In the genomic region with DNA sequence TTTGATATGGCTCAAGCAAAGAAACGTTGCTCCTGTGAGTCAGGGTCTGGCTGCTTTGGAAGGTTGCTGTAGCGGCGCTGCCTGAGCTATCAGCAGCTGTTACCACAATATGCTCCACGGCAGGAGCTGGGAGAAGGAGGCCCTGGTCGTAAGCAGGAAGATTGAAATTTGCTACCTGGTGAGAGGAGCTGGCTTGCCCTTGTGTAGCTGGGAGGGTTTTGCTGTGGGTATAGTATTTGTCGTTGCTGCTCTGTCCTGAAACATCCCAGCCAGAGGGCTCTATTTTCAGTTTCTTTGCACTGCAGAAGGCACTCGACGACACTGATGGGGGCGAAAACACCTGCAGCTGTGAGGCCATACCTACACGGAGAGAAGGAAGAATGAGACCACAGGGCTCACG, we compare ENCODE assay signal across 16 mouse cellular contexts. TPM values are rescaled to one million over a fixed set of nuclear protein-coding genes. Genes with fewer than 3 reads are reported as not detected.
DNase-seq lines count a peak whose midpoint lies in the region; ATAC-seq and TF ChIP-seq lines count a peak whose summit lies in the region.
"Had no signal": no experiment of that assay in that cellular context is flagged by ENCODE, and none has a peak within 500 bp of the region (broad histone marks: within the 10 kb centered on the region; RNA-seq: fewer than 3 reads in every experiment).

No protein-coding gene starts in this region.

- no peak for TF ChIP-seq POLR2A in kidney, adult 2 months (IDR thresholded peaks at IDR 0.05; ENCODE audit: low read depth, low read length)

- ATAC-seq in heart, embryonic 16.5 days (replicated peaks; ENCODE audit: extremely low read depth, insufficient read depth, low FRiP score): no peak; the same call in 1 of the 2 replicates

- no peak overlapping the region for H3K9ac ChIP-seq in heart, embryonic 16.5 days (ENCODE audit: low read length)
- H3K9ac ChIP-seq: hindbrain, embryonic 15.5 days; kidney, embryonic 15.5 days; limb, embryonic 15.5 days had no signal

- no peak for TF ChIP-seq CTCF in kidney, adult 2 months (conservative IDR thresholded peaks at IDR 0.05; ENCODE audit: insufficient read depth, insufficient read length, low read depth, low read length)
- TF ChIP-seq CTCF in left cerebral cortex, adult 2 months (IDR thresholded peaks at IDR 0.05): no peak

- no peaks in the 10 kb centered on the region for H3K27me3 ChIP-seq in heart, embryonic 16.5 days (ENCODE audit: control insufficient read depth, insufficient read depth, low read length)
- no peaks in the 10 kb centered on the region for H3K27me3 ChIP-seq in splenic B cell, adult 2 months (ENCODE audit: control insufficient read depth, insufficient read depth, low read length, poor library complexity, severe bottlenecking)
- H3K27me3 ChIP-seq in kidney, adult 2 months (replicated peaks; ENCODE audit: control insufficient read depth, insufficient read depth, low read length): no peaks in the 10 kb centered on the region
- H3K27me3 ChIP-seq: hindbrain, embryonic 15.5 days; kidney, embryonic 15.5 days; limb, embryonic 15.5 days had no signal

- WGBS in heart, embryonic 16.5 days: 73% methylated on average over 11 of the region's 11 CpGs
- 81% methylated on average over 11 of the region's 11 CpGs for WGBS in kidney, adult 2 months

- peaks cover 8% of the 10 kb centered on the region for H3K36me3 ChIP-seq in heart, embryonic 16.5 days (ENCODE audit: control insufficient read depth, insufficient read depth)
- H3K36me3 ChIP-seq in splenic B cell, adult 2 months (ENCODE audit: control insufficient read depth, insufficient read depth, low read length, poor library complexity, severe bottlenecking): 0 out of 2 replicates have a peak, but pooled peaks cover 1% of the 10 kb centered on the region
- H3K36me3 ChIP-seq in kidney, adult 2 months (ENCODE audit: control insufficient read depth, insufficient read depth, low read length): no peaks in the 10 kb centered on the region; the same call in 1 of the 2 replicates

- no peak overlapping the region for H3K4me3 ChIP-seq in heart, embryonic 16.5 days (ENCODE audit: low read length)
- no peak overlapping the region for H3K4me3 ChIP-seq in kidney, adult 2 months (ENCODE audit: insufficient read depth, low read depth, low read length)
- no peak overlapping the region for H3K4me3 ChIP-seq in left cerebral cortex, adult 2 months
- H3K4me3 ChIP-seq: embryonic facial prominence, embryonic 10.5 days; hindbrain, embryonic 15.5 days; kidney, embryonic 15.5 days; limb, embryonic 15.5 days had no signal

- no peak for DNase-seq in heart, postnatal 25 days (ENCODE audit: low spot score)
- DNase-seq in brain, adult 2 months (ENCODE audit: low read depth, low spot score): peak; percentile 95
- peak; percentile 81 for DNase-seq in cerebellum, adult 9-10 months
- DNase-seq in splenic B cell, adult 2 months (ENCODE audit: low read depth, low spot score): peak; percentile 41
- no peak for DNase-seq in kidney, adult 2 months
- DNase-seq in left cerebral cortex, adult 2 months (ENCODE audit: extremely low spot score in 1 of 2, low spot score in 2 of 2): no peak
- no peak for DNase-seq in gastrocnemius, postnatal 25 days
- DNase-seq: lung, adult 2 months had no signal

- no peak overlapping the region for H3K4me2 ChIP-seq in heart, embryonic 16.5 days (ENCODE audit: low read depth, low read length)
- H3K4me2 ChIP-seq: heart, embryonic 11.5 days; hindbrain, embryonic 15.5 days; kidney, embryonic 15.5 days; limb, embryonic 15.5 days had no signal

- H3K4me1 ChIP-seq in heart, embryonic 16.5 days (ENCODE audit: control insufficient read depth, insufficient read depth, low read length): peaks cover 20% of the 10 kb centered on the region
- H3K4me1 ChIP-seq in kidney, adult 2 months (ENCODE audit: control insufficient read depth, insufficient read depth, low read length): peaks cover 21% of the 10 kb centered on the region
- H3K4me1 ChIP-seq: embryonic facial prominence, embryonic 10.5 days had no signal

- intact Hi-C loops in heart, postnatal 25 days (cut with DNase I): no loop called here
- intact Hi-C loops in left cerebral cortex, adult 2 months (cut with DNase I): no loop called here

- H3K27ac ChIP-seq in heart, embryonic 16.5 days (ENCODE audit: low read length): peak overlapping the region; percentile 63
- no peak overlapping the region for H3K27ac ChIP-seq in kidney, adult 2 months (ENCODE audit: insufficient read depth, low read depth, low read length)
- H3K27ac ChIP-seq in left cerebral cortex, adult 2 months: no peak overlapping the region
- H3K27ac ChIP-seq: embryonic facial prominence, embryonic 10.5 days; hindbrain, embryonic 15.5 days; kidney, embryonic 15.5 days; limb, embryonic 15.5 days had no signal

- H3K9me3 ChIP-seq in heart, embryonic 16.5 days (replicated peaks; ENCODE audit: control insufficient read depth, low read length): no peaks in the 10 kb centered on the region
- H3K9me3 ChIP-seq: embryonic facial prominence, embryonic 10.5 days; hindbrain, embryonic 15.5 days; kidney, embryonic 15.5 days; limb, embryonic 15.5 days had no signal

RNA-seq across cellular contexts. Expression of a gene that starts 13.4 kb away (rescaled TPM):
- 10.8 and 11.6 TPM in 2 replicates for polyA plus RNA-seq in heart, embryonic 16.5 days (2015; fragmentation: Nextera tagmentation; extraction: Ambion mirVana)
- 100 to 1,000 TPM in 1 of 2 experiments, 10 to 100 TPM in 1; 90.0 to 101 TPM for total RNA-seq in heart, postnatal 25 days (2021)
- 58.1 and 62.3 TPM in 2 replicates for polyA plus RNA-seq in kidney, adult 2 months (2012; rRNA removed)
- total RNA-seq in left cerebral cortex, adult 2 months (2021): 100 to 1,000 TPM; 124 to 128 TPM
- total RNA-seq in gastrocnemius, postnatal 25 days (2021): 10 to 100 TPM; 53.5 to 56.8 TPM

RNA-seq across cellular contexts. Expression of a gene that starts 31.3 kb away (rescaled TPM):
- polyA plus RNA-seq in heart, embryonic 16.5 days (2015; fragmentation: Nextera tagmentation; extraction: Ambion mirVana): 17.1 and 18.7 TPM in 2 replicates
- total RNA-seq in heart, postnatal 25 days (2021): 1 to 10 TPM; 7.3 to 8.6 TPM
- 8.9 and 12.5 TPM in 2 replicates for polyA plus RNA-seq in kidney, adult 2 months (2012; rRNA removed)
- total RNA-seq in left cerebral cortex, adult 2 months (2021): 1 to 10 TPM; 7.7 to 8.2 TPM
- total RNA-seq in gastrocnemius, postnatal 25 days (2021): 1 to 10 TPM; 2.8 to 5.0 TPM

RNA-seq across cellular contexts. Expression of a gene that starts 31.4 kb away (rescaled TPM):
- polyA plus RNA-seq in heart, embryonic 16.5 days (2015; fragmentation: Nextera tagmentation; extraction: Ambion mirVana): 16.2 and 17.2 TPM in 2 replicates
- total RNA-seq in heart, postnatal 25 days (2021): 10 to 100 TPM; 11.7 to 14.9 TPM
- polyA plus RNA-seq in kidney, adult 2 months (2012; rRNA removed): 13.8 and 15.7 TPM in 2 replicates
- total RNA-seq in left cerebral cortex, adult 2 months (2021): 10 to 100 TPM; 14.8 to 15.8 TPM
- total RNA-seq in gastrocnemius, postnatal 25 days (2021): 10 to 100 TPM in 1 of 2 experiments, 1 to 10 TPM in 1; 7.0 to 11.5 TPM

RNA-seq across cellular contexts. Expression of a gene that starts 31.4 kb away (rescaled TPM):
- polyA plus RNA-seq in heart, embryonic 16.5 days (2015; fragmentation: Nextera tagmentation; extraction: Ambion mirVana): 0.30 and 0.32 TPM in 2 replicates
- not detected for total RNA-seq in heart, postnatal 25 days (2021)
- polyA plus RNA-seq in kidney, adult 2 months (2012; rRNA removed): 0.14 TPM in 2 replicates
- total RNA-seq in left cerebral cortex, adult 2 months (2021): under 1 TPM; 0.27 to 0.87 TPM
- under 1 TPM; 0.29 to 0.43 TPM for total RNA-seq in gastrocnemius, postnatal 25 days (2021)
- polyA plus RNA-seq: embryonic facial prominence, embryonic 10.5 days; lung, adult 2 months had no signal

RNA-seq across cellular contexts. Expression of a gene that starts 38.8 kb away (rescaled TPM):
- polyA plus RNA-seq in heart, embryonic 16.5 days (2015; fragmentation: Nextera tagmentation; extraction: Ambion mirVana): not detected in 2 replicates
- total RNA-seq in heart, postnatal 25 days (2021): not detected
- not detected in 2 replicates for polyA plus RNA-seq in kidney, adult 2 months (2012; rRNA removed)
- not detected for total RNA-seq in left cerebral cortex, adult 2 months (2021)
- total RNA-seq in gastrocnemius, postnatal 25 days (2021): not detected
- total RNA-seq: adrenal gland, adult 18-20 months; megakaryocyte progenitor cell, adult 5-6 weeks had no signal
- polyA plus RNA-seq: embryonic facial prominence, embryonic 10.5 days; heart, embryonic 11.5 days; hindbrain, embryonic 15.5 days; kidney, embryonic 15.5 days; limb, embryonic 15.5 days; lung, adult 2 months had no signal

Comparison
In these comparisons a context has a peak if more than half of its experiments do, and no peak if none do; other contexts are left out.
1. DNase-seq: peak in brain, adult 2 months (single experiment), cerebellum, adult 9-10 months (single experiment) and splenic B cell, adult 2 months (single experiment); none in heart, postnatal 25 days (single experiment), kidney, adult 2 months (single experiment), left cerebral cortex, adult 2 months (0 of 2) and gastrocnemius, postnatal 25 days (single experiment).